Mouse (Mus musculus) Patski (cell line): Measurements from ENCODE around the gene Iqgap2. TPM values are rescaled to one million over a fixed set of nuclear protein-coding genes. Genes with fewer than 3 reads are reported as not detected.

Source experiments
- ATAC-seq: fragments of 100-300 bp; one replicate; pipeline ENCODE4 v1.8.0; 2021
- CTCF ChIA-PET: fragments of 350-600 bp; sonication (Branson Sonifier 250); formaldehyde crosslinking; loops from one replicate; lab custom pipeline; 2022; ENCODE audit warnings: inconsistent platforms; lab: Charles Lee
- POLR2A ChIA-PET: fragments of 350-600 bp; sonication (Branson Sonifier 250); formaldehyde crosslinking; loops from one replicate; lab custom pipeline; 2022; ENCODE audit warnings: antibody characterized with exemption, inconsistent platforms; lab: Charles Lee
- DNase-seq: peaks from one replicate; pipeline ENCODE4 v3.0.0-alpha.2; 2011; ENCODE audit warnings: low read depth, low spot score
- H3K27me3 ChIP-seq: fragments of 371-371 bp; one replicate; pipeline ENCODE4 v1.5.1; 2021
- CTCF ChIP-seq: fragments of 100-300 bp; IDR thresholded peaks from one replicate; pipeline ENCODE4 v1.5.1; 2021
- in situ Hi-C: fragments of 300-500 bp; cut with MboI; formaldehyde crosslinking; loops from 3 replicates; pipeline ENCODE4 v1.11.1; 2018; ENCODE audit warnings: low pct_unique_long_range_greater_than_20kb, mixed read lengths
- polyA plus RNA-seq: library from polyadenylated mRNA; unstranded; gene quantifications from one replicate; pipeline ENCODE4 v1.2.3, GENCODE M21; 2021

Gene Iqgap2
- polyA plus RNA-seq, 1 experiment from 2014 or later: 0.08 TPM

- TF ChIP-seq CTCF: no peak
- no peak for DNase-seq
- POLR2A ChIA-PET: no interaction called here
- no peaks in the 10 kb centered on the region for H3K27me3 ChIP-seq
- in situ Hi-C loops: no loop called here
- ATAC-seq: no peak
- CTCF ChIA-PET: no interaction called here
Measured at GRCm38 (mm10) chr13:95595411-95595810, 296.3 kb downstream of the Iqgap2 start.

DNA sequence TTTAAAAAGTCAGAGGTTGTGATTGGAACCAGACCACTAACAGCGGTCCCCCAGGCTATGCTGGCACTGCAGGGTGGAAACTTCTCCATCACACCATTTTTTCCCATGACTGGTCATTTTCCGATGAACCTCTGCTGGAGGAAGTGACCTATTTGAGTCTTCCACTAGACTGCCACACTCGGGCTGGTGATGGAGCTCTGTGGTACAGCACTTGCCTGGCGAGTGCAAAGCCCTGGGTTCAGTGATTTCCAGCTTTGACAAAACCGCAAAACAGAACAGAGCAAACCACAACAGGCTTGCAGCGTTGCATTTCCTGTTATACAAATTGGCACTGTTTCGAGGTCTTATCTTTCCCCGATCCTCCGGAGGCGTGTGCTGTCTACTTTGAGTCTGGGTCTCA lies 298.9 kb downstream of the Iqgap2 start:
- no peak for ATAC-seq
- DNase-seq: no peak
- no peak for TF ChIP-seq CTCF
- in situ Hi-C loops: no loop called here
- POLR2A ChIA-PET: no interaction called here
- CTCF ChIA-PET: no interaction called here
- H3K27me3 ChIP-seq: no peaks in the 10 kb centered on the region

- CTCF ChIA-PET: no interaction called here
- no peak for TF ChIP-seq CTCF
- DNase-seq (no peak), ATAC-seq (no peak)
- H3K27me3 ChIP-seq: no peaks in the 10 kb centered on the region
- in situ Hi-C loops: no loop called here
- POLR2A ChIA-PET: no interaction called here
Measured at GRCm38 (mm10) chr13:95591606-95592005, 300.1 kb downstream of the Iqgap2 start.

DNA sequence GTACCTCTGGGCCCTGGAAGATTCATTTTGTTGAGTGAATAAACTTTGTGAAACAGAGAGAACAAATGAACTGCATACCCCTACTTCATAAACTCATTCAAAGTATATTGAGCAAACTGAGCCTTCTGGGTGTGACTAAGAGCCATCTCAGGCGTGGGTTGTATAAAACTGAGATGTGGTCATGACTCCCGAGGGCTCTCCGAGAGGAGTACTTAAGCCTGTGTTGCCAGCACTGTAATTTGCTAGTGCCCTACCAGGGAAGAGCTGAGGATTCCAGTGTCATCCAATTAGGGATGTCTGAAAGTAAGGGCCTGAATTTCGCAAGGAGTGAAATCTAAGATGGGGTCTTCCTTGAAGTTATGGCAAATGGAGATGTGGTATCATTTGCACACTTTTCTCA lies 304.1 kb downstream of the Iqgap2 start:
- no peak for ATAC-seq
- TF ChIP-seq CTCF: no peak
- in situ Hi-C loops: no loop called here
- ChIA-PET CTCF (interaction anchor here (1.4 kb wide), 1 partner anchor 25 kb away, joined by 3 read pairs; no protein-coding TSS in a partner anchor), POLR2A (no interaction called here)
- DNase-seq: no peak
- no peaks in the 10 kb centered on the region for H3K27me3 ChIP-seq

DNA sequence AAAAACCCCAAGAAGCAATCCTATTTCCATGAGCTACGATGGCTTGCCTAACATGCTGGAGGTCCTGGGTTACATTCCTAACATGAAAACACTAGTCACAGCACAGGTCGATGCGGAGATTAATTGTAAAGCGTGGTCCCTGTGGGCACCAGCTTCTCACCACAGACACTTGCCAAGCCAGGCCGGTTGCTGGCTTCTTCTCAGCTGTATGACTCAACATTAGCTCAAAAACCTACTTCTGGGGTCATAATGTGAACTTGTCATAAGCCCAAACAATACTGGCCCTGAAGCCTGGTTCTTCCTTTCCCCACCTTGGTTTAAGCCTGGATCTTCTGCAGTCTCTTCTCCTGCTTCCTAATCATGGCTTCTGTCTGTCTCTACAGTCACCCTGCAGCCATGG lies 306.8 kb downstream of the Iqgap2 start:
- no peak for TF ChIP-seq CTCF
- in situ Hi-C loops: no loop called here
- no peaks in the 10 kb centered on the region for H3K27me3 ChIP-seq
- ChIA-PET POLR2A (no interaction called here), CTCF (no interaction called here)
- DNase-seq (no peak), ATAC-seq (no peak)

DNA sequence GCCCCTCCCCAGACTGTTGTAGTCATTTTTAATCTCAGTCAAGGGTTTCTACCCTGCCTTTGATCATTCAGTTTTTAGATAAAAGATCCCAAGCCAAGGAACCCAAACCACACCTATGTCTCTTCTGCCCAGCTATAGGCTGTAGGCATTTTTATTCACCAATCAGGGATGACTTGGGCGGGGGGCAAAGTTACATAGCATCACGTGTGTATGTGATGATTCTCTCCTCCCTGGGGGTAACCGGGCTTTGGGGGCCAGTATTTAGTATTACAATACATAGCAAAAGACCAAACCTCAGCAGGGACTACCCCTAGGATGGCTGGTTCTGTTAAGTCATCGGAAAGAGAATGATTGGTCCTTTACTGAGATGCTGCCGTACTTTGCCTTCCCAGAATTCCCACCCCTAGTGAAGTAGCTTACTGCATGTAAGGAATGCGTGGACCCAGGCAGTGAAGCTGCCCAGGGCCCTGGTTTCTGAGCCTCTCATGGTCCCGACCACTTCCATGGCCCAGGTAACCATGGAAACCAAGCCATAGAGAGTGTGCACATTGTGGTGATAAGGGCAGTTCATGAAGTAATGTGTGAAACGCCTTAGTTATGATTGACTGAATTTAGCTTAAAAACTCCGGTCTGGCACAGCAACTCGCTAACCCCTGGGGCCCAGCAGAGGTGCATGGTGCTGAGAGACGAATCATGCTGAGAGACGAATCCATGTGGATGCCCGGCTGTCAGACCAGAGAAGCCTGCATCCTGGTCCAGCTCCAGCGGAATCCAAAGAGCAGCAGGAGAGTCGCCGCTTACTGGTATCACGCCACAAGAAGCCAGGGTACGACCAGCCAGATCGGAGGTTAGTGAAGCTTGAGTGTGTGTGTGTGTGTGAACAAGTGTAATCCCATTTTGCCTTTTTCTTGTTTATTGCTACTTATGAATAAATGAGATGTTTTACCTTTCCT lies 308.2 kb downstream of the Iqgap2 start:
- DNase-seq (no peak), ATAC-seq (no peak)
- ChIA-PET POLR2A (no interaction called here), CTCF (no interaction called here)
- H3K27me3 ChIP-seq: no peaks in the 10 kb centered on the region
- TF ChIP-seq CTCF: no peak
- in situ Hi-C loops: no loop called here

DNA sequence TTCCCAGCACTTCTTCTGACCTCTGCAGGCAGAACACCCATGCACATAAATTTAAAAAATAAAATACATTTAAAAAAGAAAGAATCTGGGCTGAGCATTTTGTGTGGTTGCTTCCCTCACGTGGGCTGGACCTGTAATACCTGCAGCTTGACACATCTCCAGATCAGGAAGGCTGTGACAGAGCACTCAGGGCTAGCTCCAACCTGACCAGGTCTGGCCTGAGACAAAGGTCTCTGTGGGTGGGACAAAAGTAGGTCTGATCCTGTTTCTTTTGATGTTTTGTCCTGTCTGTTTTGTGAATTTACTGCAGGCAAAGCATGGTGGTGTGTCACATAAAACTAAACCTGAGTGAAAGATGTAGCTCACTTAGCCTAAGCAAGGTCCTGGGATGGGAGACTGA lies 309.9 kb downstream of the Iqgap2 start:
- H3K27me3 ChIP-seq: no peaks in the 10 kb centered on the region
- TF ChIP-seq CTCF: no peak
- ChIA-PET CTCF (interaction anchor here (1.0 to 1.3 kb wide), 3 partner anchors 55 to 99 kb away, joined by 3 read pairs; no protein-coding TSS in a partner anchor), POLR2A (interaction anchor here (0.5 kb wide), 1 partner anchor 207 kb away, joined by 5 read pairs; no protein-coding TSS in a partner anchor)
- DNase-seq (no peak), ATAC-seq (no peak)
- in situ Hi-C loops: no loop called here

DNA sequence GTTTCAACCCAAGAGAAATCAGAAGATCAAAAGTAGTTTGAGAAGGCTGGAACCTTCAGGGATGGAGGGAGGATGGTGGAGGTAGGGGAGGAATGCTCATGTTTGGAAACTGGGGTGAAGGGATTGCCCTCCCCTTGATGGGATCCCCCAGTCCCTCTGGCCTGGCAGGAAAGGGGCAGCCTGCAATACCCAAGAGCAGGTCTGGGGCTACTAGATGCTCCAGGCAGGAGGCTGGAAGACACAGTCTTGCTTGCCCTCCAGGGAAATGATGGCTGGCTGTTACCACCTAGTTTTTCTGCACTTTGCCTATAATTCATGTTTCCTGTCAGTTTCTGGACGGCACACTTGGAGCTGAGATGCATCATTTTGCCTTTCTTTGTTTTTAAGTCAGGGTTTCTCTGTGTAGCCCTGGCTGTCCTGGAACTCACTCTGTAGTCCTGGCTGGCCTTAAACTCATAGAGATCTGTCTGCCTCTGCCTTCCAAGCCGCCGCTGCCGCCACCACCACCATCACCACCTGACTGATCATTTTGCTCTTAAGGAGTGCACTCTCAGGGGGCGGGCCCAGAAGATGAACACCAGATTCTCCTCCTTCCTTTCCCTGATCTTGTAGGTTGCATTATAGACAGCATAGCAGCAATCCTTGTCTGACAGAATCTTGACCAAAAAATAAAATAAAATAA lies 313.6 kb downstream of the Iqgap2 start:
- CTCF ChIA-PET: no interaction called here
- ATAC-seq (no peak), DNase-seq (no peak)
- H3K27me3 ChIP-seq: no peaks in the 10 kb centered on the region
- POLR2A ChIA-PET: no interaction called here
- in situ Hi-C loops: no loop called here
- no peak for TF ChIP-seq CTCF

Other genes starting within 250 kb of the Iqgap2 start
- gene F2rl2, start 195.1 kb downstream of the Iqgap2 start, polyA plus RNA-seq: not detected
- 26.4 TPM for gene Gm20075, start 189.5 kb upstream of the Iqgap2 start, polyA plus RNA-seq
- gene Gm17190, start 190.1 kb upstream of the Iqgap2 start, polyA plus RNA-seq: 0.06 TPM
- not detected for gene Sv2c, start 240.7 kb upstream of the Iqgap2 start, polyA plus RNA-seq